Mouse (Mus musculus) forebrain, embryonic 14.5 days (tissue): ENCODE measurements at regions not wholly inside any gene's neighbourhood (a gene's known extent, or its start where the extent isn't known, plus 50 kb on each side); places are given as distances from the start of the nearest gene placed in this dataset.
A peak's percentile ranks its signal among the peaks of the same experiment; 100 is the strongest.

Source experiments
- ATAC-seq: fragments of 200-750 bp; cut with Nextera tagmentation; 2 replicates; pipeline ENCODE4 v1.8.0; 2017; ENCODE audit warnings: mild to moderate bottlenecking, moderate library complexity
- DNase-seq: peaks from one replicate; pipeline ENCODE4 v3.0.0-alpha.2; 2015; ENCODE audit warnings: low spot score
- H3K27ac ChIP-seq: fragments of 300-500 bp; sonication (generic); 2 replicates; pipeline ENCODE4 v1.5.1; 2014; ENCODE audit warnings: low read depth, mild to moderate bottlenecking, control low read depth, low read length, moderate library complexity
- H3K27me3 ChIP-seq: fragments of 300-500 bp; sonication (generic); replicated peaks from 2 replicates; pipeline ENCODE4 v1.6.1; 2014; ENCODE audit warnings: low read length, control low read depth, mixed read lengths; ENCODE audit not compliant: control insufficient read depth, insufficient read depth
- H3K36me3 ChIP-seq: fragments of 300-500 bp; sonication (generic); 2 replicates; pipeline ENCODE4 v1.6.1; 2014; ENCODE audit warnings: low read length, control low read depth; ENCODE audit not compliant: control insufficient read depth, insufficient read depth
- H3K4me1 ChIP-seq: fragments of 300-500 bp; sonication (generic); 2 replicates; pipeline ENCODE4 v1.6.1; 2014; ENCODE audit warnings: antibody characterized with exemption, low read length, control low read depth; ENCODE audit not compliant: control insufficient read depth, insufficient read depth
- H3K4me2 ChIP-seq: fragments of 300-500 bp; sonication (generic); 2 replicates; pipeline ENCODE4 v1.6.1; 2014; ENCODE audit warnings: mild to moderate bottlenecking, control low read depth, low read length
- H3K4me3 ChIP-seq: fragments of 300-500 bp; sonication (generic); 2 replicates; pipeline ENCODE4 v1.5.1; 2014; ENCODE audit warnings: low read depth, low read length, control low read depth
- H3K9ac ChIP-seq: fragments of 300-500 bp; sonication (generic); 2 replicates; pipeline ENCODE4 v1.6.1; 2014; ENCODE audit warnings: mild to moderate bottlenecking, low read length, control low read depth, moderate library complexity
- H3K9me3 ChIP-seq: fragments of 300-500 bp; sonication (generic); replicated peaks from 2 replicates; pipeline ENCODE4 v1.6.1; 2016; ENCODE audit warnings: low read length, control low read depth, mixed read lengths; ENCODE audit not compliant: control insufficient read depth
- WGBS: fragments of 180-500 bp; shearing (Covaris S2); extraction: QIAGEN DNeasy Blood & Tissue Kit; methylation state at CpG from one replicate; pipeline ENCODE4 v1.1.7; 2014; 5-methylcytosine and 5-hydroxymethylcytosine counted together

DNA sequence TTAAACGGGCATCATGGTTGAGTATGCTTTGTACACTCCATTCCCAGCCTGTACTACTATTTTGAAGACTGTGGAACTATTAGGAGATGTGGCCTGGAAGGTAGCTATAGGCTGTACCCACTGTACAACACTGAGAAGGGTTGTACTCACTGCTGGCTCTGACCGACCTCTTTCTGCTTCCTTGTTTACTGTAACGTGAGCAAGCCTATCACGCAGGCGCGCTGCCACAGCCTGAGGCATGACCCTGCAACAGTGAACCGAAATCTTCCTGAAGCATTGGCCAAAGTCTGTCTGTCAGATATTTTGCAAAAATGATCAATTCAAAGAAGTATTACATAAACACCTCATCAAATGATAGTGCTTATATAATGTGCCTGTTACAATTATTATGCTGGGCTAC, 112.0 kb upstream of the Daam1 start:
- Histone ChIP-seq H3K36me3 (no peaks in the 10 kb centered on the region), H3K9ac (no peak overlapping the region), H3K4me2 (no peak overlapping the region), H3K4me3 (no peak overlapping the region), H3K27ac (no peak overlapping the region), H3K27me3 (no peaks in the 10 kb centered on the region), H3K4me1 (no peaks in the 10 kb centered on the region), H3K9me3 (no peaks in the 10 kb centered on the region)
- 84% methylated on average over 7 of the region's 7 CpGs for WGBS
- ATAC-seq (no peak), DNase-seq (no peak)

- no peak for DNase-seq
- no peak overlapping the region for H3K4me2 ChIP-seq
- no peaks in the 10 kb centered on the region for H3K27me3 ChIP-seq
- 38% methylated on average over 5 of the region's 5 CpGs for WGBS
- H3K27ac ChIP-seq: no peak overlapping the region
- no peaks in the 10 kb centered on the region for H3K36me3 ChIP-seq
- H3K4me1 ChIP-seq: no peaks in the 10 kb centered on the region
- no peak for ATAC-seq
- no peak overlapping the region for H3K9ac ChIP-seq
- H3K4me3 ChIP-seq: no peak overlapping the region
- no peaks in the 10 kb centered on the region for H3K9me3 ChIP-seq
Measured at GRCm38 (mm10) chr12:71725140-71725539, 105.7 kb upstream of the Daam1 start.

DNA sequence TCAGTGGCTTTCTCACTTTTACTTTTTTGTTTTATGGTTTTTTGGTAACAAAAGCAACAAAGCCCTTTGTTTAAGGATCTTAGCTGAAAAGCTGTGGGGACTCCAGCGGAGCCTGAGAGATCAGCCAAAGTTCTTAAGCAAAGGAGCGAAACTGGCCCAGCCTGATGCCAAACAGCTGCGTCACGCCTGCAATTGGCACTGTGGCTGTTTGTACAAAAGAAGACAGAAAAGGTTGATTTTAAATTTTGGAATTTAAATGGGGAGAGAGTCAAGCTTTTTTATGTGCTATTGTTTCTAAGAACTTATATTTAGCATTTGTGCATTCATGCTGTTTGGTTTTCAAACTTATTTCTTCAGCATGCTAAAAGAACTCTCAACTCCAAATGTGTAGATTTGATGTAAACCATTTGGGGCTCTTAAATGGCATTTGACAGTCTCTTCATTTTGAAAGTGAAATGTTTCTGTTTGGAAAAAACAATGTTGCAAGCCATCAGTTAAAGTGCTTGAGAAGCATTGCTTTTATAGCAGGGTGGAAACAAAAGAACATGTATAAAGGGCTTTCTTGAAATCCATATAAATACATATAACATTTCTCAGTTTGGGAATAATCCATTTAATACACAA, 105.1 kb upstream of the Daam1 start:
- H3K9me3 ChIP-seq: no peaks in the 10 kb centered on the region
- H3K4me3 ChIP-seq: no peak overlapping the region
- H3K4me2 ChIP-seq: no peak overlapping the region
- no peaks in the 10 kb centered on the region for H3K4me1 ChIP-seq
- no peaks in the 10 kb centered on the region for H3K27me3 ChIP-seq
- H3K36me3 ChIP-seq: no peaks in the 10 kb centered on the region
- DNase-seq (peak; percentile 55), ATAC-seq (no peak)
- 10% methylated on average over 4 of the region's 4 CpGs for WGBS
- H3K9ac ChIP-seq: no peak overlapping the region
- H3K27ac ChIP-seq: no peak overlapping the region

GRCm38 (mm10) chr12:71743345-71743744, 87.5 kb upstream of the Daam1 start:
- ATAC-seq (peak; percentile 50; the same call in 1 of the 2 replicates), DNase-seq (peak; percentile 70)
- peak overlapping the region; percentile 54; the same call in 1 of the 2 replicates for H3K27ac ChIP-seq
- no peak overlapping the region for H3K4me3 ChIP-seq
- H3K4me1 ChIP-seq: peaks cover 7% of the 10 kb centered on the region; the same call in 1 of the 2 replicates
- no peaks in the 10 kb centered on the region for H3K27me3 ChIP-seq
- H3K36me3 ChIP-seq: no peaks in the 10 kb centered on the region
- H3K9ac ChIP-seq: no peak overlapping the region
- H3K9me3 ChIP-seq: no peaks in the 10 kb centered on the region
- 67% methylated on average over 2 of the region's 2 CpGs for WGBS
- H3K4me2 ChIP-seq: no peak overlapping the region

DNA sequence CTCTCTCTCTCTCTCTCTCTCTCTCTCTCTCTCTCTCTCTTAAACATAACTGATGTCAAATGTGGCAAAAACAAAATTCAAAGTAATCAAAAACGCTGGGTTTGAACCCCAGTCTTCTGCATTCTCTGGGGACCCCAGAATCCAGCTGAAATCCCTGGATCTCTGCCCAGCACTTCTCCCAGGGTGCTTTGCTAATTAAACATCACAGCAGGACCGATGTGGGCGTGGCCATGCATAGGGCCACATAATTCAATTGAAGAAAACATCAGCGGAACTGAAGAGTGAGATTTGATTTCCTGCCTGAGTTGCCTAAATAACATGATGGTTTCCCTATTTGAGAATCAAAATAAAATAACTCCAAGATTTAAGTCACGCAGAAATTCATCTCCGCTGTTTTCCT, 84.9 kb upstream of the Daam1 start:
- no peak overlapping the region for H3K9ac ChIP-seq
- peak; percentile 47 for DNase-seq
- no peaks in the 10 kb centered on the region for H3K36me3 ChIP-seq
- H3K4me2 ChIP-seq: no peak overlapping the region
- H3K4me3 ChIP-seq: no peak overlapping the region
- WGBS: 42% methylated on average over 6 of the region's 6 CpGs
- no peaks in the 10 kb centered on the region for H3K9me3 ChIP-seq
- no peak for ATAC-seq
- H3K27me3 ChIP-seq: no peaks in the 10 kb centered on the region
- peaks cover 12% of the 10 kb centered on the region; the same call in 1 of the 2 replicates for H3K4me1 ChIP-seq
- no peak overlapping the region for H3K27ac ChIP-seq

DNA sequence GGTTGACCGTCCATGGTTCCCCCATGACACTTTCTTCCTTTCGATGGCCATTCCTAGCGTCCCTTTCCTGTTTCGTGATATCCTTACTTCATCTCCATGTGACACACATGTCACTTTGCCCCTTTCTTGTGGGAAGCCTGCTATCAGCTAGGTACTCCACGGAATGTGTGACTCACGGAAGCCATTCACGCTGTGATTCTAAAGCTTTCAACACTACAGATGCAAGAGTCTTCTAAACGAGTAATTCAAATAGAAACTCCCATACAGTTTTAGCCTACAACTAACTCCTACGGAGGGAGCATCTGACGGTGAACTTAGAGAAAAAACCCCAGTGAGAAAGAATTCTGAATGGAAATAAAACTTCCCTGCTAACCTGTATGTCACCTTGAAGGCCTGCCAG, 83.5 kb upstream of the Daam1 start:
- no peaks in the 10 kb centered on the region for H3K36me3 ChIP-seq
- ATAC-seq (no peak), DNase-seq (no peak)
- 93% methylated on average over 10 of the region's 10 CpGs for WGBS
- H3K4me3 ChIP-seq: no peak overlapping the region
- peaks cover 12% of the 10 kb centered on the region; the same call in 1 of the 2 replicates for H3K4me1 ChIP-seq
- H3K27me3 ChIP-seq: no peaks in the 10 kb centered on the region
- no peaks in the 10 kb centered on the region for H3K9me3 ChIP-seq
- H3K9ac ChIP-seq: no peak overlapping the region
- 0 out of 2 replicates have a peak overlapping the region, but pooled peaks have one; percentile 27 for H3K27ac ChIP-seq
- H3K4me2 ChIP-seq: no peak overlapping the region

DNA sequence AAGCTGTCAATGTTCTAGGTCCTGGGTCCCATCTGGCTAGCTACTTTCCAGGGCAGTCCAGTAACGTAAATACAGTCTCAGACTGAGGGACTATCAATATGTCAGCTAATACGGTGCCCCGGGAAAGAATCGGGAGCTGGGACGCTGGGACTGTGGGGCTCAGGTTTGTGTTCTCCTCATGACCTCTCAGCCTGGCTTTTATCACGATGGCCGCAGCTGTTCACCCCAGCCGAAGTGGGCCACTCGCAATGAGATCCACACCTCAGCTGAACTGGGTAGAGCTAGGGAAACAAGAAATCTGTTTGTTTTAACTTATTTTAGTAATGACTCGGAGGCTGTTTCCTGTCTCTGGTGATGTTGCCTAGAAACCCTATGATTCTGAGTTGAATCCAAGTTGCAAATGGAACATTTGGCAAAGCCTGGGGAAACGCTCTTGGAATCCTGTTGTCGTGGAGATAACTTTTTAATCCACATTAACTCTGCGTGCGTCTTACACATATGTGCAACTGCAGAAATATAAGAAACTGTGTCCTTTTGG, 83.0 kb upstream of the Daam1 start:
- Histone ChIP-seq H3K4me1 (peaks cover 15% of the 10 kb centered on the region; the same call in 1 of the 2 replicates), H3K4me3 (no peak overlapping the region), H3K9me3 (no peaks in the 10 kb centered on the region), H3K9ac (no peak overlapping the region), H3K27me3 (no peaks in the 10 kb centered on the region), H3K27ac (peak overlapping the region; percentile 76), H3K36me3 (no peaks in the 10 kb centered on the region), H3K4me2 (no peak overlapping the region)
- ATAC-seq (peak; percentile 71; the same call in 1 of the 2 replicates), DNase-seq (peak; percentile 86)
- WGBS: 80% methylated on average over 14 of the region's 14 CpGs

- H3K9ac ChIP-seq: no peak overlapping the region
- H3K4me3 ChIP-seq: no peak overlapping the region
- no peaks in the 10 kb centered on the region for H3K36me3 ChIP-seq
- DNase-seq: peak; percentile 82
- peak overlapping the region; percentile 76 for H3K27ac ChIP-seq
- H3K4me2 ChIP-seq: peak overlapping the region; percentile 9; the same call in 1 of the 2 replicates
- peak; percentile 79; the same call in 1 of the 2 replicates for ATAC-seq
- WGBS: 62% methylated on average over 4 of the region's 4 CpGs
- no peaks in the 10 kb centered on the region for H3K27me3 ChIP-seq
- no peaks in the 10 kb centered on the region for H3K9me3 ChIP-seq
- H3K4me1 ChIP-seq: peaks cover 15% of the 10 kb centered on the region; the same call in 1 of the 2 replicates
Measured at GRCm38 (mm10) chr12:71748731-71749130, 82.1 kb upstream of the Daam1 start.

GRCm38 (mm10) chr12:71749668-71750067, 81.2 kb upstream of the Daam1 start:
- H3K27ac ChIP-seq: no peak overlapping the region
- DNase-seq: peak; percentile 42

More at GRCm38 (mm10) chr12:71749668-71750067, 81.2 kb upstream of the Daam1 start:
- ATAC-seq: no peak
- 77% methylated on average over 2 of the region's 2 CpGs for WGBS
- Histone ChIP-seq H3K9me3 (no peaks in the 10 kb centered on the region), H3K36me3 (no peaks in the 10 kb centered on the region), H3K27me3 (no peaks in the 10 kb centered on the region), H3K4me1 (peaks cover 15% of the 10 kb centered on the region; the same call in 1 of the 2 replicates), H3K4me3 (no peak overlapping the region), H3K9ac (no peak overlapping the region), H3K4me2 (no peak overlapping the region)
